Mouse (Mus musculus) cerebellum, postnatal 14 days (tissue): ENCODE measurements around the gene Anpep.
A peak's percentile ranks its signal among the peaks of the same experiment; 100 is the strongest.

Experiments used
- DNase-seq, 2 experiments: peaks; one replicate each; pipeline ENCODE4 v3.0.0; 2021; ENCODE audit warnings: mixed read lengths in 2 of 2

The Anpep gene

DNA sequence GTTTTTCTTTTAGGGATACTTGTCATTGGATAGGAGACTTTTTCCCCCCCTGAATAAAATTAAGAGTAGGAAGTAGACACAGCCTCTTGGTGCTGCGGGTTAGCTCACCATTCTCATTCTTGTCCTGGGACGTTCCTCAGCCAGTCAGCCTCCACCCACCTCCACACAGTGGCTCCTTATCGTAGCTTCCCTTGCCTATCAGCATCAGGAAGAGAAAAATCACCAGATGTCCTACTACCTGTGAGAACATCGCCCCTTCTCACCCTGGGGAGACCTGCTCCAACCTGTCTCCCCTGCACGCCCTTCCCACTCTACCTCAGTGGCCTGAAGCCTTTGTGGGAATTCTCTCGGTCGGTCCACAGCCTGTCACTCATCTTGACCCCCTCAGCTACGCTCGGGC lies at the start of gene Anpep:
Gene Anpep, minus strand, starts transcription at position 249 of the 400 bp plus-strand sequence.
- no peak for DNase-seq

DNA sequence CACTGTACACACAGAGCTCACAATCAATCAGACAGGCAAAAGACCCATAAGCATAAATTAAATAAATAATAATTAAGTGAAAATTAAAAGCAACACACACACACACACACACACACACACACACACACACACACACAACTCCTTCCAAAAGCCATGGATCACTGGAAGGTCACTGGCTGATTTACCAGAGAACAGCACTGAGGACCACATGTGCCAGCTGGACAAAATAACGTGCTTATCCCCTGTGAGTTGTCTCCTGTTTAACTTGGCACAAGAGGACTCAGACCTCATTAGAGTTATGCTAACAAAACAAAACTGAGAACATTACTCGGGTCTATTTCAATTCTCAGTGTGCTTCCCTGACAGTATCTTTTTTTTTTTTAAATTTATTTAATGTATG lies 46.5 kb upstream of the Anpep start:
- DNase-seq = no peak

- DNase-seq = no peak
Observed at GRCm38 (mm10) chr7:79906914-79907313, 46.1 kb upstream of the Anpep start.

GRCm38 (mm10) chr7:79905193-79905592 lies 44.3 kb upstream of the Anpep start:
- no peak for DNase-seq

DNA sequence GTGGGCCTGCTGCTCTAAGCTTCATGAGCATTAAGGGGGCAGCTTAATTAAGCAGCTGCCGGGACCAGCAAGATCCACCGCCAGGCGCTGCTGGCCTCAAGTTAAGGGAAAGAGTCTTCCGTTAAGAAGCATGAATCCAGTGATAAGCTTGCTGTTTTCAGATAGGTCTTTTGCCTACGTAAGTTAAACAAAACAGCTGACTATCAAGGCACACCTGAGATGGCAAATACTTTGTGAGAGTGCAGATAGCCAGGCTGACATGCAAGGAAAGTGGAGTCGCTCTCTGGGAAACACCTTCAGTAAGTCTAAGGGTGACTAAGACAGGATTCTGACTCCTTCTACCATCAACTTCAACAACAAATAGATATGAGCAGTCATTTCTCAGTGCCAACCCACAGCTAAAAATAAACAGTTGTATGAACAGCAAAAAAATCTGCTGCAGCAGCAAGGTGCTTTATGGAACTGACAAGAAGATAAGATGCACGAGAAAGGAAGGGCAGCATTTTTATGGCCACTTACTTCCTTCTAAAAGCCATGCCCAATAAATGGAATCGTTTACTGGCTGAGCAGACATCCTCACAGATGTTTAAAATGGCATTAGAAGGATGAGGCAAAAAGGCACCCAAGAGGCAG lies 42.4 kb upstream of the Anpep start:
- no peak for DNase-seq

GRCm38 (mm10) chr7:79900753-79901152 lies 39.9 kb upstream of the Anpep start:
- no peak for DNase-seq

- DNase-seq = no peak
Observed at GRCm38 (mm10) chr7:79895225-79895624, 34.4 kb upstream of the Anpep start.

DNA sequence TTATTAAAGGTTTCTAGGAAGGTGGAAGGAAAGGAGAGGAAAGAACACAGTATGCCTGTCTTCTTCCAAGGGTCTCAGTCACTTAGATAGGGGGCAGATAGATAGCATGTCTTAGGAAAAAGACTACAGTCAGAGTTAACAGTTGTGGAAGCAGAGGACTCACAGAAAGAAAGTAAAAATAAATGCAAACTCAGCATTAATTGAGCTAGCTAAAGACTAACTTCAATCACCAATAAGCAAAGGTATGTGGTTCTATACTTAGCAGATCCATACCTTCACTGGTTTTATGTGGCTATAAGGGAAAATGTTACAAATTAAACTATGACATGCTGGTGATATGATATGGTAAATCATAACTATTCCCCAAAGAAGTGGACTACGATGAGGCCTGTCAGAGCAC lies 33.9 kb upstream of the Anpep start:
- no peak for DNase-seq

DNA sequence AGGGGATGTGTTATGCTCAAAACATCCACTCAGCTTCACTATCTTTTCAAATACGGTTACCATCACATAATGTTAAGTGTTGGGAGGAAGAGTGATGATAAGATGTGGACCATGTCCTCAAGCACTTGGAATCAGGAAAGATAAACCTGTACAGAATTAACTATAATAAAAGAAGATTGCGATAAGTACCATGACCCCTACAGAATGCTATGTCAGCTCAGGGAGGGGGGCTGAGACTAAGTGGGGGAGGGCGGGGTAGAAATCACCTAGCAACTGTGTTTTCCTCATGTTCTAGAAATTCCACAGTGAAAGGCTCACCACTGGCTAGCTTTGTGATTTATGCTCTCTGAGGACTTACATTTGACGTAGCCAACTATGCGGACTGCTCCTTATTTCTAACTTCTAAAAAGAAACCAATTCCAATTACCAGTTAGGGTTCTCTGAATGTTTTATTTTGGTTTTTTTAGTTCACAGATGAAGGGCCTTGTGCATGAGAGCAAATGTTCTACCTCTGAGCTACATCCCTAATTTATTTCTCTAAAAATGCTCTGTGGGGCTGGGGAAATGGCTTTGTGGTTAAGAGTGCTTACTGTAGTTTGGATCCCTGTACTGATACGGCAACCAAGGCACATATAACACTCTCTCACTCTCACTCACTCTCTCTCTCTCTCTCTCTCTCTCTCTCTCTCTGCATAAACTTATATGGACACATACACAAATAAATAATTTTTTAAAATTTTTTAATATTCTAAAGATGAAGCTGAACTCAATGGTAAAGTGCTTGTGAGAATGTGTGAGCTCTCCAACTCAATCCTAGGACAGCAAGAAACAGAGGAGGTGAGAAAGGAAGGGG lies 31.9 kb upstream of the Anpep start:
- DNase-seq = no peak

DNA sequence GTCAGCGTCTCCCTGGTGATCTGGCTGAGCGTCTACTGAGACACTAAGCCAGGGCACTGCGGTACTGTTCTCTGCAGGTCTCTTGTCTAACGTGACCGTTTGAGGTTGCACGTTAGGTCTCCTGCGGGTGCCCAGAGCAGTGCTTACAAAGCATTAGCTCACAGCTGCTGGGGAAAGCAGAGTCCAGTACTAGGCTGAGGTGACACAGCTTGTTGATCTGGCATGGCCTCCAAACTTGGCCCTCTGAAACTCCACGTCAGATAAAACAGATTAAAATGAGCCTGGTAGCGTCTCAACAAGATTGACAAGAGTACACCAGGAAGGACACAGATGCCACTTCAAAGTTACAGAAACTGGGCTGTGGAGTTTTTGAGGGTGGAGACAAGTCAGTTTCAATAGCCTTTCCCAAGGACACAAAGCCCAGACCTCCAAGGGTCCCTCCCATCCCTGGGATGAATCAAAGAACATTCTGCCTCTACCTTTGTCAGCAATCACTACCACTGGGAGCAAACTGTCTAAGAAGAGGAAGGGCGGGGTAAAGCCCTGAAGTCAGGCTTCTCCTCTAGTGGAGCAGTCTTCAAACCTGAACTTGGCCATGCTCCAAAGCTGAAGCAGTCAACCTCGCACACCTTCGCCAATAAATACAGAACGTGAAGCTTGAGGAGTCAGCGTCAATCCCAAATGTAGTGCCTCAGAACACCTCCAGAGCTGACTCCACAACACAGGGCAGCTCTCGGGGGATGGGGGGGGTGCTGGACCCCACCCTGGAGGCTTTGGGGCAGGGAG lies 29.8 kb upstream of the Anpep start:
- DNase-seq = no peak

GRCm38 (mm10) chr7:79888603-79889002 lies 27.7 kb upstream of the Anpep start:
- DNase-seq = no peak

DNA sequence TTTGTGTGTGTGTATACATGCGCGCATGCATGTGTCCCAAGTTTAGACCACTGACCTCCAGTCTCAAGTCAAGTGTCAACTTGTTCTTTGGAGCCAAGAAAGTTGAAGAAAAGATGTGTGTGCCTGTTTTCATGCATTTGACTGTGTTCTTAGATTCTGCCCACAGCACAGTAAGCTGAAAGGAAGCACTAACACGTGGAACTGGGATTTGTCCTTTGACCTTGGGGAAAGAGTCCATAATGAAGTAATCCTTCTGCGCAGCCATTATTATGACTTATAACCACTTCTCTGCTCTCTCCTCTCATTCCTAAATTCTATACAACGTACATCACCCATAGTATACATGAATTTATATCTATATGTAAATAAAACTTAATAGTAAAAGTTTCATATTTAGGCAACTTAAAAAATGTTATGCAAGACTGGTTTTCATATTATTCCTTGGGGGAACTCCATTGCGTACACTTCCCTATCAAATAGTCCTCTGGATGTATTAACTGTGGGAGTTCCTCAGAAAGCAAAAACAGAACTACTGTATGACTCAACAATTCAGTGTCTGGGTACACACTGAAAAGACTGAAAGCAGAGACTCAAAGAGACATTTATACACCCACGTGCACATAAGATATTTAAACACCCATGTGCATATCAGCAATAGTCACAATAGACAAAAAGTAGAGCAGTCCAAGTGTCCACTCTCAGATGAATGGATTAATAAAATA lies 22.9 kb upstream of the Anpep start:
- no peak for DNase-seq

DNA sequence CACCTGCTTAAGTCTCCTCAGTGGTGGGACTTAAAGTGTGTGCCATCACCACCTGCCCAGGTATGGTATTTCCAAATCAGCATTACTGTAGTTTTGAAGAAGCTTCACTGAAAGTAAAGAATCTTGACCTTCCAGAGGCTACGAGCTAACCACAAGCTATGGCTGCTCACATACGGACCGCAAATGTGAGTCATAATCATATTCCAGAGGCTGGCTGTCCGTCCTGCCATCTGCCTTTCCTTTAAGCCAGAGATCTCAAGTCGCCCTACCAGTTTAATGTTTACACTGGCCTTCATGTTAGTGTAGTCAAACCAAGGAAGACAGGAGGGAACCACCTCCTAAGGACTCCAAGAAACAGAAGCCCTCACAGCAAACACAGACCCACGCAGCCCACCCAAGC lies 21.0 kb upstream of the Anpep start:
- no peak for DNase-seq

- no peak for DNase-seq
Observed at GRCm38 (mm10) chr7:79880998-79881397, 20.1 kb upstream of the Anpep start.

- no peak for DNase-seq
Observed at GRCm38 (mm10) chr7:79880033-79880432, 19.2 kb upstream of the Anpep start.

- DNase-seq = no peak
Observed at GRCm38 (mm10) chr7:79878455-79879025, 17.7 kb upstream of the Anpep start.

- DNase-seq = no peak
Observed at GRCm38 (mm10) chr7:79873407-79873806, 12.5 kb upstream of the Anpep start.

DNA sequence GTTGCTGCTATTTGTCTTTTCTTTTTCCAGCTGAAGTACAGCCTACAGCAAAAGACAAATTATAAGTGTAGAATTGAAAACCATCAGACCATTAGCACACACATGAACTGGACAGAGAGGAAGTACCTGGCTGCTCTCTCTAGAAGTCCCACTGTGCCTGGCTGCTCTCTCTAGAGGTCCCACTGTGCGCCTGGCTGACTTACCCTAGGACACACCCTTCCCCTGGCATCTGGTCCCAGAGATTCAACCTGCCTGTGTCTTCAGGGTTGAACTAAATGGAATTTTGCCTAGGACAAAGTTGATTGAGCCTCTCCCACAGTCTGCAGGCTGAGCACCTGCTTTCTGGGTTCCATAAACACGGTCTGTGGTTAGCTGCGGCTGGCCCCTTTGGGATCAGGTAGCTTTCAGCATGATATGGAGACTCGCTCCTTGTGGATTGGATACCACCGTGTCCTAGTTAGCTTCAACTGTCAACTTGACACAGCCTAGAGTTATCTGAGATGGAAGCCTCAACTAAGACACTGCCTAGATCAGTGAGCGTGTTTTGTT lies 11.0 kb upstream of the Anpep start:
- peak in 1 of 2 experiments; percentile 50 for DNase-seq

DNA sequence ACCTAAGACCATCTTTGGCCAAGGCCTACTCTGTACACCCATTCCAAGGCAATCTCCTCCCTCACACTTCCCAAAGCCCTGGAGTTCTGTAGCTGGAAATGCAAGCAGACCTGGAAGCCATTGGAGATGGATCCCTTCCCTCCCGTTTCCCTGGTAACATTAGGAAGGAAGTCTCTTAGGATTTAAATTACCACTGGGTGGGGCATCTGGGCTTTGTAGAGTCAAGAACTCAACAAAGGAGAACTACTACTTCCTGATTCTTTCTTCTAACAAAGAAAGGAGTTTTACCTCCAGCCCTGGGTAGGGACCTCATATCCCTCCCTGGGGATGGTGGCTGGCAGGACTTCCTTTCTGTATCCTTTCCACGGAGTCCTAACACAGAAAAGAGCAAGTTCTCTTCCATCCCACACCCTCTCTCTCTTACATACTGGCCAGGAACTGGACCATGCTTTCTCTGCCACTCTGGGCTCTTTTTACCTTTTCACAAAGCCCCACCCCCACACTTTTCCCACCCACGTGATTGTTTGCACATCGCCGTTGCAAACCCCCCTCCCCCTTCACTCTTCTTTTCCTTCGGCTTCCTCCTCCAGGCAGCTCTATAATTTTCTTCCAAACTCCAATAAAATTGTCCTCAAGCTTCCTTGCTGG lies 8.3 kb upstream of the Anpep start:
- no peak for DNase-seq

- no peak for DNase-seq
Observed at GRCm38 (mm10) chr7:79868475-79868874, 7.6 kb upstream of the Anpep start.

DNA sequence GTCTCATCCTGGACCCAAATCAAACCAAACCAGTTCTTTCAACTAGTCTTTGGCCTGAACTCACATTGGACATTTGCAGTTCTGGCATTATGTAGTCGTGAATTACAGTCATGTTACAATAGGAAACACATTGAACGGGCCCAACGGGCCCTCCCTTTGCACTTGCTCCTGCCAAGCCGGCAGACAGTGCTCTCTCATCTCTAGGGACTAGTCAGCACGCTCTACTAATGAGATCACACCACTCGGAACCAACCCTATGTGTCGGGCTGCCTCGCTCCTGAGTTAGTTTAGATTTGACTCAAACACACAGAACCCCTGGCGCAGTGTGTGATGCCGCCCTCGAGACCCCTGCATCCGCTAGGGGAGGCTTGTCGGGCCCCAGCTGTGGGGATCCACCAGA lies 7.0 kb upstream of the Anpep start:
- DNase-seq = no peak
